Mouse (Mus musculus): ENCODE measurements around the gene Gbf1. TPM values are rescaled to one million over a fixed set of nuclear protein-coding genes. Genes with fewer than 3 reads are reported as not detected.

Gene Gbf1
- polyA plus RNA-seq, 1 experiment from 2014 or later = 60.4 TPM

- H3K27ac ChIP-seq (replicated peaks; ENCODE audit: low read depth, low read length) = no peak overlapping the region
- peaks cover 7% of the 10 kb centered on the region; the same call in 1 of the 2 replicates for H3K4me1 ChIP-seq (ENCODE audit: control insufficient read depth, insufficient read depth, low read length)
- WGBS = 87% methylated on average over 5 of the region's 5 CpGs
- no peaks in the 10 kb centered on the region for H3K9me3 ChIP-seq (ENCODE audit: control insufficient read depth, low read length)
- no peak overlapping the region for H3K9ac ChIP-seq (ENCODE audit: low read depth, low read length)
- no peaks in the 10 kb centered on the region for H3K36me3 ChIP-seq (ENCODE audit: control insufficient read depth, insufficient read depth, low read length)
- H3K27me3 ChIP-seq (replicated peaks; ENCODE audit: control insufficient read depth, insufficient read depth, low read length) = no peaks in the 10 kb centered on the region
- DNase-seq (ENCODE audit: low spot score) = no peak
- no peak for ATAC-seq (ENCODE audit: low read depth)
- H3K4me3 ChIP-seq (ENCODE audit: low read depth, low read length) = no peak overlapping the region
- no peak overlapping the region for H3K4me2 ChIP-seq (ENCODE audit: low read depth, low read length)
Observed at GRCm38 (mm10) chr19:46220116-46220515, 67.8 kb downstream of the Gbf1 start.

- DNase-seq (ENCODE audit: low spot score) (peak; percentile 63), ATAC-seq (ENCODE audit: low read depth) (no peak)
- Histone ChIP-seq H3K9me3 (ENCODE audit: control insufficient read depth, low read length) (no peaks in the 10 kb centered on the region), H3K4me3 (ENCODE audit: low read depth, low read length) (no peak overlapping the region), H3K4me1 (ENCODE audit: control insufficient read depth, insufficient read depth, low read length) (0 out of 2 replicates have a peak, but pooled peaks cover 2% of the 10 kb centered on the region), H3K36me3 (ENCODE audit: control insufficient read depth, insufficient read depth, low read length) (no peaks in the 10 kb centered on the region), H3K9ac (ENCODE audit: low read depth, low read length) (no peak overlapping the region), H3K4me2 (ENCODE audit: low read depth, low read length) (no peak overlapping the region), H3K27ac (replicated peaks; ENCODE audit: low read depth, low read length) (peak overlapping the region; percentile 48), H3K27me3 (replicated peaks; ENCODE audit: control insufficient read depth, insufficient read depth, low read length) (no peaks in the 10 kb centered on the region)
- WGBS = 54% methylated on average over 4 of the region's 4 CpGs
Observed at GRCm38 (mm10) chr19:46223118-46223517, 70.8 kb downstream of the Gbf1 start.

GRCm38 (mm10) chr19:46224882-46225281 is 72.6 kb downstream of the Gbf1 start:
- Histone ChIP-seq H3K27ac (replicated peaks; ENCODE audit: low read depth, low read length) (peak overlapping the region; percentile 10; the same call in 1 of the 2 replicates), H3K4me2 (ENCODE audit: low read depth, low read length) (no peak overlapping the region), H3K27me3 (replicated peaks; ENCODE audit: control insufficient read depth, insufficient read depth, low read length) (no peaks in the 10 kb centered on the region), H3K9me3 (ENCODE audit: control insufficient read depth, low read length) (no peaks in the 10 kb centered on the region), H3K4me1 (ENCODE audit: control insufficient read depth, insufficient read depth, low read length) (0 out of 2 replicates have a peak, but pooled peaks cover 2% of the 10 kb centered on the region), H3K36me3 (ENCODE audit: control insufficient read depth, insufficient read depth, low read length) (no peaks in the 10 kb centered on the region), H3K4me3 (ENCODE audit: low read depth, low read length) (no peak overlapping the region), H3K9ac (ENCODE audit: low read depth, low read length) (no peak overlapping the region)
- ATAC-seq (ENCODE audit: low read depth) (no peak), DNase-seq (ENCODE audit: low spot score) (peak; percentile 81)
- 71% methylated on average over 2 of the region's 2 CpGs for WGBS

GRCm38 (mm10) chr19:46225506-46225905 is 73.2 kb downstream of the Gbf1 start:
- no peaks in the 10 kb centered on the region for H3K27me3 ChIP-seq (replicated peaks; ENCODE audit: control insufficient read depth, insufficient read depth, low read length)
- ATAC-seq (ENCODE audit: low read depth) (peak; percentile 65), DNase-seq (ENCODE audit: low spot score) (peak; percentile 70)
- H3K4me3 ChIP-seq (ENCODE audit: low read depth, low read length) = no peak overlapping the region
- no peaks in the 10 kb centered on the region for H3K9me3 ChIP-seq (ENCODE audit: control insufficient read depth, low read length)
- 45% methylated on average over 4 of the region's 4 CpGs for WGBS
- H3K36me3 ChIP-seq (ENCODE audit: control insufficient read depth, insufficient read depth, low read length) = no peaks in the 10 kb centered on the region
- H3K4me2 ChIP-seq (ENCODE audit: low read depth, low read length) = no peak overlapping the region
- H3K4me1 ChIP-seq (ENCODE audit: control insufficient read depth, insufficient read depth, low read length) = 0 out of 2 replicates have a peak, but pooled peaks cover 2% of the 10 kb centered on the region
- H3K27ac ChIP-seq (replicated peaks; ENCODE audit: low read depth, low read length) = peak overlapping the region; percentile 10; the same call in 1 of the 2 replicates
- H3K9ac ChIP-seq (ENCODE audit: low read depth, low read length) = no peak overlapping the region

- Histone ChIP-seq H3K36me3 (ENCODE audit: control insufficient read depth, insufficient read depth, low read length) (no peaks in the 10 kb centered on the region), H3K27ac (replicated peaks; ENCODE audit: low read depth, low read length) (no peak overlapping the region), H3K27me3 (replicated peaks; ENCODE audit: control insufficient read depth, insufficient read depth, low read length) (no peaks in the 10 kb centered on the region), H3K9ac (ENCODE audit: low read depth, low read length) (no peak overlapping the region), H3K4me1 (ENCODE audit: control insufficient read depth, insufficient read depth, low read length) (0 out of 2 replicates have a peak, but pooled peaks cover 2% of the 10 kb centered on the region), H3K4me2 (ENCODE audit: low read depth, low read length) (no peak overlapping the region), H3K9me3 (ENCODE audit: control insufficient read depth, low read length) (no peaks in the 10 kb centered on the region), H3K4me3 (ENCODE audit: low read depth, low read length) (no peak overlapping the region)
- ATAC-seq (ENCODE audit: low read depth) = no peak
- 91% methylated on average over 3 of the region's 3 CpGs for WGBS
- DNase-seq (ENCODE audit: low spot score) = no peak
Observed at GRCm38 (mm10) chr19:46226295-46226694, 74.0 kb downstream of the Gbf1 start.

GRCm38 (mm10) chr19:46227300-46227699 is 75.0 kb downstream of the Gbf1 start:
- Histone ChIP-seq H3K27me3 (replicated peaks; ENCODE audit: control insufficient read depth, insufficient read depth, low read length) (no peaks in the 10 kb centered on the region), H3K9ac (ENCODE audit: low read depth, low read length) (no peak overlapping the region), H3K4me3 (ENCODE audit: low read depth, low read length) (no peak overlapping the region), H3K27ac (replicated peaks; ENCODE audit: low read depth, low read length) (no peak overlapping the region), H3K4me2 (ENCODE audit: low read depth, low read length) (no peak overlapping the region), H3K4me1 (ENCODE audit: control insufficient read depth, insufficient read depth, low read length) (0 out of 2 replicates have a peak, but pooled peaks cover 2% of the 10 kb centered on the region), H3K9me3 (ENCODE audit: control insufficient read depth, low read length) (no peaks in the 10 kb centered on the region), H3K36me3 (ENCODE audit: control insufficient read depth, insufficient read depth, low read length) (no peaks in the 10 kb centered on the region)
- ATAC-seq (ENCODE audit: low read depth) = no peak
- DNase-seq (ENCODE audit: low spot score) = no peak
- WGBS = 90% methylated on average over 3 of the region's 3 CpGs

- WGBS = 77% methylated on average over 2 of the region's 2 CpGs
- Histone ChIP-seq H3K4me3 (ENCODE audit: low read depth, low read length) (no peak overlapping the region), H3K9me3 (ENCODE audit: control insufficient read depth, low read length) (no peaks in the 10 kb centered on the region), H3K4me2 (ENCODE audit: low read depth, low read length) (no peak overlapping the region), H3K27me3 (replicated peaks; ENCODE audit: control insufficient read depth, insufficient read depth, low read length) (no peaks in the 10 kb centered on the region), H3K36me3 (ENCODE audit: control insufficient read depth, insufficient read depth, low read length) (no peaks in the 10 kb centered on the region), H3K4me1 (ENCODE audit: control insufficient read depth, insufficient read depth, low read length) (no peaks in the 10 kb centered on the region), H3K9ac (ENCODE audit: low read depth, low read length) (no peak overlapping the region), H3K27ac (replicated peaks; ENCODE audit: low read depth, low read length) (no peak overlapping the region)
- ATAC-seq (ENCODE audit: low read depth) (no peak), DNase-seq (ENCODE audit: low spot score) (no peak)
Observed at GRCm38 (mm10) chr19:46234450-46234849, 82.1 kb downstream of the Gbf1 start.

GRCm38 (mm10) chr19:46236658-46237057 is 84.3 kb downstream of the Gbf1 start:
- Histone ChIP-seq H3K4me2 (ENCODE audit: low read depth, low read length) (no peak overlapping the region), H3K4me3 (ENCODE audit: low read depth, low read length) (no peak overlapping the region), H3K9ac (ENCODE audit: low read depth, low read length) (no peak overlapping the region), H3K36me3 (ENCODE audit: control insufficient read depth, insufficient read depth, low read length) (no peaks in the 10 kb centered on the region), H3K27me3 (replicated peaks; ENCODE audit: control insufficient read depth, insufficient read depth, low read length) (no peaks in the 10 kb centered on the region), H3K4me1 (ENCODE audit: control insufficient read depth, insufficient read depth, low read length) (peaks cover 7% of the 10 kb centered on the region; the same call in 1 of the 2 replicates), H3K9me3 (ENCODE audit: control insufficient read depth, low read length) (no peaks in the 10 kb centered on the region), H3K27ac (replicated peaks; ENCODE audit: low read depth, low read length) (no peak overlapping the region)
- ATAC-seq (ENCODE audit: low read depth) (no peak), DNase-seq (ENCODE audit: low spot score) (no peak)
- 74% methylated on average over 5 of the region's 5 CpGs for WGBS

GRCm38 (mm10) chr19:46240246-46240645 is 87.9 kb downstream of the Gbf1 start:
- Histone ChIP-seq H3K27me3 (replicated peaks; ENCODE audit: control insufficient read depth, insufficient read depth, low read length) (no peaks in the 10 kb centered on the region), H3K9me3 (ENCODE audit: control insufficient read depth, low read length) (no peaks in the 10 kb centered on the region), H3K9ac (ENCODE audit: low read depth, low read length) (no peak overlapping the region), H3K36me3 (ENCODE audit: control insufficient read depth, insufficient read depth, low read length) (no peaks in the 10 kb centered on the region), H3K27ac (replicated peaks; ENCODE audit: low read depth, low read length) (no peak overlapping the region), H3K4me1 (ENCODE audit: control insufficient read depth, insufficient read depth, low read length) (peaks cover 7% of the 10 kb centered on the region; the same call in 1 of the 2 replicates), H3K4me2 (ENCODE audit: low read depth, low read length) (no peak overlapping the region), H3K4me3 (ENCODE audit: low read depth, low read length) (no peak overlapping the region)
- 19% methylated on average over 2 of the region's 2 CpGs for WGBS
- ATAC-seq (ENCODE audit: low read depth) (no peak), DNase-seq (ENCODE audit: low spot score) (no peak)
